Mouse (Mus musculus) left cerebral cortex, postnatal 10 days (tissue): ENCODE measurements at regions not wholly inside any gene's neighbourhood (a gene's known extent, or its start where the extent isn't known, plus 50 kb on each side); places are given as distances from the start of the nearest gene placed in this dataset.

ENCODE experiments used
- DNase-seq, 2 experiments: peaks; one replicate each; pipeline ENCODE4 v3.0.0; 2021 to 2022; ENCODE audit warnings: low spot score in 2 of 2, mixed read lengths in 1 of 2; ENCODE audit errors: extremely low spot score in 1 of 2
- intact Hi-C: fragments of 180-260 bp; cut with DNase I; formaldehyde crosslinking; loops from one replicate; pipeline ENCODE4 v1.15.1; 2025

- intact Hi-C loops: no loop called here
- no peak for DNase-seq
Observed at GRCm38 (mm10) chr12:94399991-94400390, 1292.0 kb upstream of the Flrt2 start.

- intact Hi-C loops: no loop called here
- peak in 1 of 2 experiments; percentile 35 for DNase-seq
Observed at GRCm38 (mm10) chr12:94420918-94421317, 1271.1 kb upstream of the Flrt2 start.

- intact Hi-C loops: no loop called here
- no peak for DNase-seq
Observed at GRCm38 (mm10) chr12:94421743-94422142, 1270.3 kb upstream of the Flrt2 start.

GRCm38 (mm10) chr12:94424340-94424981 lies 1267.6 kb upstream of the Flrt2 start:
- peak in 1 of 2 experiments; percentile 15 for DNase-seq
- intact Hi-C loops: no loop called here

DNA sequence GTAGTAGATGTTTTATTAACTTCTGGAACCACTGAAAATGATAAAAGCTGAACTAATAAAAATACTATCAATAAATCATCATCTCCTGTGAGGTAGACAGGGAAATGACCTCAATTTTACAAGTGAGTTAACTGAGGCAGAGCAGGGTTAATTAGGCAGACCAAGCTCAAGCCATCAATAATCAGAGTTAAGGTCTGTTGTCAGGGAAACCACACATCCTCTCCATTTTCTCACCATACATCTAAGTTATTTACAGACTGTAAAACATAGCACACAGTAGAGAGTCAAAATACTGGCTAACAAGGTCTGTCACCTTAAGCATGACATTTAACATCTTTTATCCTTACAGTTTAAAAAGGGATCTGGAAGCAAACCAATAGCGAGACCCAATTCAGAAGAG lies 1242.5 kb upstream of the Flrt2 start:
- DNase-seq: no peak
- intact Hi-C loops: no loop called here

- intact Hi-C loops: no loop called here
- DNase-seq: no peak
Observed at GRCm38 (mm10) chr12:94468027-94468426, 1224.0 kb upstream of the Flrt2 start.

- intact Hi-C loops: no loop called here
- no peak for DNase-seq
Observed at GRCm38 (mm10) chr12:94468609-94469008, 1223.4 kb upstream of the Flrt2 start.

DNA sequence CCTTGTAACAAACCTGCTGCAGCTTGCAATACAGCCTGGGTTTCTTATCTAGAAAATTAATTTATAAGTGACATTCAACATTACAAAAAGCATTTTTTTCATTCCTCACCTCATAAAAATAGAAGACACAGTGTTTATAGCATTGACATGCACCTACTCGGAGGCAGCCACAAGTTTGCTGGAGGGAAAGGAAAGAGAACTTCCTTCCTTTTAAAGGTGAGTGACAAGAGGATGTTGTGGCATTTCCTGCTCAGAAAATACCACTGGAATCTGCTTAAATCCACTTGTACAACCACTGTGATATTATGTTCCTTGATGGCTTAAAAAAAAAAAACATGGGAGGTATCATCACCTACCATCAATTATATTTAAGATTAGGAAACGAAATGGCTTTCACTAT lies 1222.2 kb upstream of the Flrt2 start:
- intact Hi-C loops: no loop called here
- DNase-seq: no peak

DNA sequence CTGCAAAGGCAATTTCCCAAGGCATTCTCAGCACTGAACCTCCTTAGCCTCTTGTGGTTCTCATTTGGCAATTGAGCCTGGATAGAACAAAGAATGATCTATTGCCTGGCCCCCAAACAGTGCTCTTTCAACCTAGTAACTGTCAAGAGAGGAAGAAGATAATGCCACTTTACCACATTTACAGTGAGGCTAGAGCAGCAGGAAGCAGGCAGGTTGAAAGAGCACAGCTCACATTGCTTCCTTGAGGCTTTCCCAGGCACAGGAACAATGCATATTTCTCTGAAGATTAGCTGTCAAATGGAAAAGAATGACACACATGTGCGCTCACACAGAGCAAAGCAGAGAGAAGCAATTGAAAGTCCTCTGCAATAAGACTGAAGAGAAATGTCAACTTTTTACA lies 1221.0 kb upstream of the Flrt2 start:
- intact Hi-C loops: no loop called here
- no peak for DNase-seq

- intact Hi-C loops: no loop called here
- DNase-seq: no peak
Observed at GRCm38 (mm10) chr12:94488721-94489120, 1203.3 kb upstream of the Flrt2 start.

- intact Hi-C loops: no loop called here
Observed at GRCm38 (mm10) chr12:94508099-94508498, 1183.9 kb upstream of the Flrt2 start.

GRCm38 (mm10) chr12:94509855-94510254 lies 1182.2 kb upstream of the Flrt2 start:
- intact Hi-C loops: no loop called here
- no peak for DNase-seq

More at GRCm38 (mm10) chr12:94508099-94508498, 1183.9 kb upstream of the Flrt2 start:
- DNase-seq: no peak

- no peak for DNase-seq
- intact Hi-C loops: no loop called here
Observed at GRCm38 (mm10) chr12:94544706-94545105, 1147.3 kb upstream of the Flrt2 start.

GRCm38 (mm10) chr12:94560374-94561194 lies 1131.4 kb upstream of the Flrt2 start:
- intact Hi-C loops: no loop called here

DNA sequence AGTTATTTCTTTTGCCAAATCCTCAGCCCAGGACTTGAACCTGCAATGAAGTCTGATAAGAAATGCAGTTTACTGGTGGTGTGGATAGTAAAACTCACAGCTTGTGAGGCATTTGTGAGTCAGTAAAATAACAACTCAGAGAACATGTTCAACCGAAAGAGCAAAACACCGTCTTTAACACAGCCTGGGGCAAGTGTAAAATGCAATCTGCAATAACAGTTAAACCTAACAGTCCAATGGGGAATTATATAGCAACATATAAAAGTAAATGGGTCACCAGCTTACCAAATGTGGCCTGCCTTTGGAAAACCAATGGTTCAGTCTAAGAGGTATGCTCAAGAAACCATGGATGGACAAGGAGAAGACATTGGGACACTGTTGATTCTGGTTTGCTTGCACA lies 1117.0 kb upstream of the Flrt2 start:
- intact Hi-C loops: no loop called here
- DNase-seq: no peak

More at GRCm38 (mm10) chr12:94560374-94561194, 1131.4 kb upstream of the Flrt2 start:
- DNase-seq: no peak

GRCm38 (mm10) chr12:94580345-94580744 lies 1111.7 kb upstream of the Flrt2 start:
- DNase-seq: no peak
- intact Hi-C loops: no loop called here

DNA sequence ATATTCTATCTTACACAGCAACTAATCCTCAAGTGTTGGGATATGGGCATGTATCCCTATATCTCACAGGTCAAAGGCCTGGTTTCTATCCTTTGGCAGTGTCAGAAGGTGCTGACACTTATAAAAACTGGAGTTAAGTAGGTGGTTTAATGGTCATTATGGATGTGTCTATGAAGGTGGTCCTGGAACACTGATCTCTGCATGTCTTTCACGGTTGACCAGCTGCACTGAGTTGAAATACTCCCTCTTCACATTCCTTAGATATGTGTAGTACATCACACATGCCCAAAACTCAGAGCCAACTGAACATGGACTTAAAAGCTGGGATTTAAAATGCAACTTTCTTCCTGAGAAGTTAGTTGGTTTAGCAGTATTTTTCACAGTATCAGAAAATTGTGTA lies 1107.7 kb upstream of the Flrt2 start:
- intact Hi-C loops: no loop called here
- no peak for DNase-seq

- intact Hi-C loops: no loop called here
Observed at GRCm38 (mm10) chr12:94587031-94587430, 1105.0 kb upstream of the Flrt2 start.

GRCm38 (mm10) chr12:94588599-94588998 lies 1103.4 kb upstream of the Flrt2 start:
- intact Hi-C loops: no loop called here
- DNase-seq: no peak

More at GRCm38 (mm10) chr12:94587031-94587430, 1105.0 kb upstream of the Flrt2 start:
- no peak for DNase-seq

- no peak for DNase-seq
- intact Hi-C loops: no loop called here
Observed at GRCm38 (mm10) chr12:94589033-94589432, 1103.0 kb upstream of the Flrt2 start.
